Mouse (Mus musculus) forebrain, embryonic 16.5 days (tissue): ENCODE results near the gene Anapc4. TPM values are rescaled to one million over a fixed set of nuclear protein-coding genes. Genes with fewer than 3 reads are reported as not detected.
A peak's percentile ranks its signal among the peaks of the same experiment; 100 is the strongest.

Experiments
- ATAC-seq: fragments of 200-750 bp; cut with Nextera tagmentation; 2 replicates; pipeline ENCODE4 v1.8.0; 2017; ENCODE audit warnings: mild to moderate bottlenecking, moderate library complexity
- H3K27ac ChIP-seq: fragments of 300-500 bp; sonication (generic); 2 replicates; pipeline ENCODE4 v1.5.1; 2014; ENCODE audit warnings: low read length, control low read depth
- H3K27me3 ChIP-seq: fragments of 300-500 bp; sonication (generic); replicated peaks from 2 replicates; pipeline ENCODE4 v1.6.1; 2014; ENCODE audit warnings: low read length; ENCODE audit not compliant: control insufficient read depth, insufficient read depth
- H3K36me3 ChIP-seq: fragments of 300-500 bp; sonication (generic); 2 replicates; pipeline ENCODE4 v1.6.1; 2014; ENCODE audit not compliant: control insufficient read depth, insufficient read depth
- H3K4me1 ChIP-seq: fragments of 300-500 bp; sonication (generic); replicated peaks from 2 replicates; pipeline ENCODE4 v1.6.1; 2014; ENCODE audit warnings: low read length; ENCODE audit not compliant: control insufficient read depth, insufficient read depth
- H3K4me2 ChIP-seq: fragments of 300-500 bp; sonication (generic); 2 replicates; pipeline ENCODE4 v1.6.1; 2014; ENCODE audit warnings: mild to moderate bottlenecking, low read length, control low read depth
- H3K4me3 ChIP-seq: fragments of 300-500 bp; sonication (generic); replicated peaks from 2 replicates; pipeline ENCODE4 v1.5.1; 2014; ENCODE audit warnings: mild to moderate bottlenecking, low read length, control low read depth
- H3K9ac ChIP-seq: fragments of 300-500 bp; sonication (generic); replicated peaks from 2 replicates; pipeline ENCODE4 v1.6.1; 2014; ENCODE audit warnings: low read depth, low read length, control low read depth
- H3K9me3 ChIP-seq: fragments of 300-500 bp; sonication (generic); 2 replicates; pipeline ENCODE4 v1.6.1; 2016; ENCODE audit warnings: low read length; ENCODE audit not compliant: control insufficient read depth
- WGBS: fragments of 180-500 bp; shearing (Covaris S2); extraction: QIAGEN DNeasy Blood & Tissue Kit; methylation state at CpG from one replicate; pipeline ENCODE4 v1.1.7; 2014; 5-methylcytosine and 5-hydroxymethylcytosine counted together
- polyA plus RNA-seq: library from polyadenylated mRNA; unstranded; fragments of >200 nt; fragmentation: Nextera tagmentation; extraction: Ambion mirVana; gene quantifications from 2 replicates; pipeline ENCODE4 v1.2.1, GENCODE M21; 2015

The Anapc4 gene
- 114 and 118 TPM in 2 replicates for polyA plus RNA-seq

- H3K27me3 ChIP-seq: no peaks in the 10 kb centered on the region
- ATAC-seq: peak; percentile 98
- peaks cover 25% of the 10 kb centered on the region for H3K4me1 ChIP-seq
- peak within 1 kb of the TSS; percentile 87 for H3K27ac ChIP-seq
- no peaks in the 10 kb centered on the region; the same call in 1 of the 2 replicates for H3K36me3 ChIP-seq
- peak within 1 kb of the TSS; percentile 85 for H3K4me2 ChIP-seq
- peak within 1 kb of the TSS; percentile 94 for H3K9ac ChIP-seq
- H3K4me3 ChIP-seq: peak within 1 kb of the TSS; percentile 82
- no peaks in the 10 kb centered on the region for H3K9me3 ChIP-seq
- WGBS: under 1% methylated on average over 48 of the region's 50 CpGs
Measured at GRCm38 (mm10) chr5:52833761-52834274, at the start of gene Anapc4. Gene Anapc4, plus strand, starts transcription at chr5:52834012.

DNA sequence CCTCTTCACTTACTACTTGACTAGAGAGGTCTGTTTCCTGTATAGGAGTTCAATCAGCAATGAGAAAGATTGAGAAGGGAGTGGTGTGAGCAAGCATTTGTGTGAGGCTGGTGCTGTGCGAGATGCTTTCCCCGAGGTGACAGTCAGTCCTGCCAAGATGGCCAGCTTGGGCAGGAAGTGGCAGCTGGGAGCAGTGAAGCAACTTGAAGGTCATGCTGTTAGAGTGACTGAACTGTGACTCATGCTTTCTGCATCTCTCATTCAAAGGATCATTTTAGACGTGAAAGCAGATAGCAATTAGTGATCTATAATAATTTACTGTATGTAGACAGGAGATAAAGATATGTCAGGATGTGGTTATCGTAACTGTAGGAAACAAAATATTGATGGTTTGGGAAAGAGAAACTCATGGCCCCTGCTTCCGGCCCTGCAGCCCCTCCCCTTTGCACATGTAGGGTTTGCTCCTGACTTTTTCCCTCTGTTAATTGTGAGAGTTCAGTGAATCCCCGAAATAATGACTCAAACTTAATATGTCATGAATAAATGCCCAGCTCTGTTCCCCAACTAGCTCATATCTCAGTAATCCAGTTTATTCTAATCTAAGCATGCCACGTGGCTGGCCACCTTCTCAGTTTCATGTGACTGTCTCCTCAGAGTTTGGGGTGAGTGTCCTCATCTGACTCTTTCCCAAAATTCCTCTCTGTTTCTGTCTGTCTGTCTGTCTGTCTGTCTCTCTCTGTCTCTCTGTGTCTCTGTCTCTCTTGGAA, 47.1 kb upstream of the Anapc4 start:
- Histone ChIP-seq H3K36me3 (no peaks in the 10 kb centered on the region), H3K4me2 (no peak overlapping the region), H3K9ac (no peak overlapping the region), H3K4me1 (no peaks in the 10 kb centered on the region), H3K27me3 (no peaks in the 10 kb centered on the region), H3K4me3 (no peak overlapping the region), H3K27ac (no peak overlapping the region), H3K9me3 (no peaks in the 10 kb centered on the region)
- ATAC-seq: no peak
- 91% methylated on average over 7 of the region's 7 CpGs for WGBS

DNA sequence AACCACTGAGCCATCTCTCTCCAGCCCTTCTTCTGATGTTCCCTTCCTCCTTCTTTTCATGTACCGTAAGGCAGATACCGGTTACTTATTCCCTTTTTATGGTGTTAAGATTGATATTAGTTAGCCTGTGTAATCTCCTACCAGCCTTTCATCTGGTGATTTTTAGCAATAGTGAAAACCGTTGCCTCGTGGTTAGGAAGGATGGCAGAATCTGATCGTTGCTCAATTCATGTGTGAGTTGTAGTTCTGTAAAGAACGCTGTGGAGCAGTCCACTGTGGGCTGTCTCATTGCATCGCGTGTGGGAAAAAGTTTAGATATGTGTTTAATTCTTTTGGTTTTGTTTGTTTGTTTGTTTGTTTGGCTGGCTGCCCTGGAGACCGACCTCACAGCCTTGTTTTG, 40.6 kb upstream of the Anapc4 start:
- 95% methylated on average over 9 of the region's 9 CpGs for WGBS
- Histone ChIP-seq H3K4me1 (no peaks in the 10 kb centered on the region), H3K4me3 (no peak overlapping the region), H3K27ac (no peak overlapping the region), H3K9ac (no peak overlapping the region), H3K4me2 (no peak overlapping the region), H3K9me3 (no peaks in the 10 kb centered on the region), H3K27me3 (no peaks in the 10 kb centered on the region), H3K36me3 (peaks cover 8% of the 10 kb centered on the region)
- no peak for ATAC-seq

- Histone ChIP-seq H3K27me3 (no peaks in the 10 kb centered on the region), H3K4me1 (no peaks in the 10 kb centered on the region), H3K9me3 (no peaks in the 10 kb centered on the region), H3K36me3 (peaks cover 8% of the 10 kb centered on the region), H3K4me3 (no peak overlapping the region), H3K27ac (no peak overlapping the region), H3K9ac (no peak overlapping the region), H3K4me2 (no peak overlapping the region)
- 90% methylated on average over 9 of the region's 9 CpGs for WGBS
- ATAC-seq: no peak
Measured at GRCm38 (mm10) chr5:52794109-52794508, 39.7 kb upstream of the Anapc4 start.

GRCm38 (mm10) chr5:52799274-52799985, 34.4 kb upstream of the Anapc4 start:
- Histone ChIP-seq H3K36me3 (peaks cover 8% of the 10 kb centered on the region), H3K27me3 (no peaks in the 10 kb centered on the region), H3K4me2 (no peak overlapping the region), H3K27ac (no peak overlapping the region), H3K9ac (no peak overlapping the region), H3K9me3 (no peaks in the 10 kb centered on the region), H3K4me1 (no peaks in the 10 kb centered on the region), H3K4me3 (no peak overlapping the region)
- peak; percentile 67 for ATAC-seq
- 87% methylated on average over 12 of the region's 12 CpGs for WGBS

DNA sequence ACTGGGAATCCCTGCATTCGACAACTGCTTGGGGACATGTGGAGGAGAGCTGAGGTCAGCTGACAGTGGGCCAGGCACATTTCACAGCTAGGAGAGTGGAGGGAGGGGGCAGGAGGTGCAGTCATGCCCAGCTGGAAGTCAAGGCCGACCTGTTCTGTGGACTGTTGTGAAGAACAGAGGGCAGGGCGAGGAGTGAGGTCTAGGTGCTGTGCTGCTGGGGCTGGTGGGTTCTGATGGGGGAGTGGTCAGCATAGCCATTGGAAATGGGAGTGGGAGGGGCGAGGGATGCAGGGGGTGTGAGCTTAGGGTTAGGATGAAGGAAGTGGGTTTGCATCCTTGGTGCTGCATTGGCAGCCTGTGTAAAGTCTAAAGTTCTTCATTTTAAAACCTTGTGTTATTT, 28.0 kb upstream of the Anapc4 start:
- H3K9me3 ChIP-seq: no peaks in the 10 kb centered on the region
- WGBS: 84% methylated on average over 4 of the region's 4 CpGs
- H3K36me3 ChIP-seq: no peaks in the 10 kb centered on the region
- no peaks in the 10 kb centered on the region for H3K27me3 ChIP-seq
- no peak overlapping the region for H3K27ac ChIP-seq
- H3K4me1 ChIP-seq: 0 out of 2 replicates have a peak, but pooled peaks cover 2% of the 10 kb centered on the region
- ATAC-seq: no peak
- H3K4me2 ChIP-seq: no peak overlapping the region
- H3K4me3 ChIP-seq: no peak overlapping the region
- H3K9ac ChIP-seq: no peak overlapping the region

DNA sequence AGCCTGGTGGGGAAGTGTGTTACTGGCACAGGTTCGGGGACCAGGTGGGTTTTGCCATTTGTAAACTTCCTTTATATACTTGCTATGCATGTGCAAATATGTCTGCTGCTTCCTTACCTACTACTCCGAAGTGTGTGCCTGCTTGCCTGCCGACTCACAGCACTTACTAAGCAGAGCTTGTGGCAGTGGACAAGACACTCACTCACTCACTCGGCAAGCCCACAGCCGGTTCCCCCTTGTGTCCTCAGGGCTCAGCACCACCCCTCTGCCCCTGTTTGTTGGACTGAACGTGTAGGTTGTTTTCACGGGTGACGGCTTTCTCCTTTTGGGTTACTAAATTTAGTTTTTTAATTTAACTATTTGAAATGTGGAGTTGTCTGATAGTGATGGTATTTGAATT, 27.5 kb upstream of the Anapc4 start:
- 78% methylated on average over 8 of the region's 8 CpGs for WGBS
- Histone ChIP-seq H3K9ac (no peak overlapping the region), H3K4me1 (0 out of 2 replicates have a peak, but pooled peaks cover 2% of the 10 kb centered on the region), H3K4me2 (no peak overlapping the region), H3K36me3 (no peaks in the 10 kb centered on the region), H3K27ac (no peak overlapping the region), H3K9me3 (no peaks in the 10 kb centered on the region), H3K4me3 (no peak overlapping the region), H3K27me3 (no peaks in the 10 kb centered on the region)
- no peak for ATAC-seq

DNA sequence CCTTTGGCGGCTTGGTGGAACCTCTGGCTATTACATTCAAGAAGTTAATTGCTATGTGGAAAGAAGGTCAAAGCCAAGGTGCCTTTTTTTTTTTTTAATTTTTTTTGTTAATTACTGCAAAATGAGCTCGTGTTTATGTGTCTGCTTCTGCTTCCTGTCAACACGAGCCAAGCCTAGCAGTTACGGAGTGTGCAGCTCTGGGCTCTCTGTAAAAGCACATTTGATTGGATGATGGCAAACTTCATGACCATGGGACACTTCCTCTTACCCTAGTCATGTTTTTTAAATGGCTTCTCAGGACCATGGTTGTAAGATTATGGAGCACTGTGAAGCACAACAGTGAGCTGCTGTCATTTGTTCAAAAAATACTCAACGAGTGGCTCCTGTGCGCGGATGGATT, 26.8 kb upstream of the Anapc4 start:
- Histone ChIP-seq H3K4me2 (no peak overlapping the region), H3K9me3 (no peaks in the 10 kb centered on the region), H3K27me3 (no peaks in the 10 kb centered on the region), H3K4me3 (no peak overlapping the region), H3K9ac (no peak overlapping the region), H3K4me1 (0 out of 2 replicates have a peak, but pooled peaks cover 2% of the 10 kb centered on the region), H3K36me3 (no peaks in the 10 kb centered on the region), H3K27ac (no peak overlapping the region)
- ATAC-seq: no peak
- WGBS: 83% methylated on average over 7 of the region's 7 CpGs

- no peak overlapping the region for H3K27ac ChIP-seq
- 0 out of 2 replicates have a peak, but pooled peaks cover 2% of the 10 kb centered on the region for H3K4me1 ChIP-seq
- no peaks in the 10 kb centered on the region for H3K9me3 ChIP-seq
- no peak overlapping the region for H3K4me3 ChIP-seq
- H3K4me2 ChIP-seq: no peak overlapping the region
- H3K9ac ChIP-seq: no peak overlapping the region
- H3K27me3 ChIP-seq: no peaks in the 10 kb centered on the region
- ATAC-seq: no peak
- no peaks in the 10 kb centered on the region for H3K36me3 ChIP-seq
- 97% methylated on average over 6 of the region's 6 CpGs for WGBS
Measured at GRCm38 (mm10) chr5:52810446-52810845, 23.4 kb upstream of the Anapc4 start.
